Mouse (Mus musculus) liver, adult 2 months (tissue): ENCODE measurements around the gene Phf21b. TPM values are rescaled to one million over a fixed set of nuclear protein-coding genes. Genes with fewer than 3 reads are reported as not detected.
"Not testable (repeated sequence)": the region's sequence is repeated elsewhere in the genome, so short reads cannot be mapped to it uniquely, and the experiment has no call there.

Source experiments
- DNase-seq: peaks from one replicate; pipeline ENCODE4 v3.0.0-alpha.2; 2011; ENCODE audit warnings: low read depth, low spot score; ENCODE audit errors: extremely low read depth
- H3K27ac ChIP-seq: fragments of 200-500 bp; replicated peaks from 2 replicates; pipeline ENCODE4 v1.5.1; 2012; ENCODE audit warnings: low read depth, mild to moderate bottlenecking, control low read depth, inconsistent platforms, low read length; ENCODE audit not compliant: insufficient read depth
- H3K27me3 ChIP-seq: fragments of 200-500 bp; 2 replicates; pipeline ENCODE4 v1.6.1; 2012; ENCODE audit warnings: mild to moderate bottlenecking, moderate library complexity, low read length, inconsistent platforms; ENCODE audit not compliant: control insufficient read depth, insufficient read depth
- H3K36me3 ChIP-seq: fragments of 200-500 bp; 2 replicates; pipeline ENCODE4 v1.6.1; 2012; ENCODE audit warnings: low read length, inconsistent platforms; ENCODE audit not compliant: control insufficient read depth, insufficient read depth
- H3K4me1 ChIP-seq: fragments of 200-500 bp; 2 replicates; pipeline ENCODE4 v1.6.1; 2011; ENCODE audit warnings: low read length; ENCODE audit not compliant: control insufficient read depth, insufficient read depth
- H3K4me3 ChIP-seq: fragments of 200-500 bp; 2 replicates; pipeline ENCODE4 v1.5.1; 2011; ENCODE audit warnings: low read depth, mild to moderate bottlenecking, control low read depth, low read length, moderate library complexity; ENCODE audit not compliant: insufficient read depth
- H3K79me2 ChIP-seq: fragments of 200-500 bp; 2 replicates; pipeline ENCODE4 v1.6.1; 2012; ENCODE audit warnings: inconsistent platforms, mild to moderate bottlenecking, low read length, moderate library complexity; ENCODE audit not compliant: control insufficient read depth, insufficient read depth
- H3K9ac ChIP-seq: fragments of 200-500 bp; 2 replicates; pipeline ENCODE4 v1.6.1; 2012; ENCODE audit warnings: low read depth, mild to moderate bottlenecking, control low read depth, inconsistent platforms, low read length
- CTCF ChIP-seq: fragments of 200-500 bp; IDR thresholded peaks from 2 replicates; pipeline ENCODE4 v1.5.1; 2011; ENCODE audit warnings: low read depth, low read length, control low read depth
- POLR2A ChIP-seq: fragments of 200-500 bp; IDR thresholded peaks from 2 replicates; pipeline ENCODE4 v1.6.1; 2011; ENCODE audit warnings: low read length, control low read depth; ENCODE audit not compliant: insufficient read depth; ENCODE audit errors: extremely low read depth
- WGBS: fragments of 180-500 bp; shearing (Covaris S2); methylation state at CpG from one replicate; pipeline ENCODE4 v1.1.7; 2018; 5-methylcytosine and 5-hydroxymethylcytosine counted together
- polyA plus RNA-seq: library from polyadenylated mRNA; depleted of rRNA; stranded (reverse); fragments of >200 nt; gene quantifications from 2 replicates; pipeline ENCODE4 v1.2.3, GENCODE M21; 2012; rRNA removed
- total RNA-seq: library from RNA; depleted of rRNA; stranded (reverse); fragments of >200 nt; gene quantifications from 2 replicates; pipeline ENCODE4 v1.2.3, GENCODE M21; 2014; rRNA removed

Gene Phf21b
- 0.07 and 0.28 TPM in 2 replicates for total RNA-seq
- 0.19 and 0.29 TPM in 2 replicates for polyA plus RNA-seq

- peak; percentile 48 for DNase-seq
- TF ChIP-seq POLR2A (peak; percentile 68; the same call in 1 of the 2 replicates), CTCF (no peak)
These were observed at the start of gene Phf21b for GRCm38 (mm10) chr15:84856006-84856995. Gene Phf21b (minus strand): TSS chr15:84856049.

GRCm38 (mm10) chr15:84903843-84904385 is 48.1 kb upstream of the Phf21b start:
- 80% methylated on average over 7 of the region's 7 CpGs for WGBS
- Histone ChIP-seq H3K27ac (no peak overlapping the region), H3K27me3 (no peaks in the 10 kb centered on the region), H3K79me2 (no peaks in the 10 kb centered on the region), H3K4me1 (no peaks in the 10 kb centered on the region), H3K36me3 (no peaks in the 10 kb centered on the region), H3K9ac (no peak overlapping the region), H3K4me3 (no peak overlapping the region)
- no peak for DNase-seq
- TF ChIP-seq CTCF (no peak), POLR2A (no peak)

More at GRCm38 (mm10) chr15:84856006-84856995, at the start of gene Phf21b:
- Histone ChIP-seq H3K9ac (peak within 1 kb of the TSS; percentile 78), H3K4me1 (peaks cover 7% of the 10 kb centered on the region; the same call in 1 of the 2 replicates), H3K27me3 (peaks cover 9% of the 10 kb centered on the region; the same call in 1 of the 2 replicates), H3K79me2 (no peaks in the 10 kb centered on the region), H3K27ac (peak within 1 kb of the TSS; percentile 68), H3K4me3 (peak within 1 kb of the TSS; percentile 79), H3K36me3 (no peaks in the 10 kb centered on the region)
- 1% methylated on average over 76 of the region's 76 CpGs for WGBS

- Histone ChIP-seq H3K36me3 (no peaks in the 10 kb centered on the region), H3K4me1 (no peaks in the 10 kb centered on the region), H3K79me2 (no peaks in the 10 kb centered on the region), H3K4me3 (no peak overlapping the region), H3K27me3 (no peaks in the 10 kb centered on the region), H3K9ac (no peak overlapping the region), H3K27ac (no peak overlapping the region)
- 15% methylated on average over 7 of the region's 7 CpGs for WGBS
- no peak for DNase-seq
- TF ChIP-seq POLR2A: no peak
- no peak for TF ChIP-seq CTCF
These were observed 42.2 kb upstream of the Phf21b start for GRCm38 (mm10) chr15:84898077-84898476.

- TF ChIP-seq CTCF: no peak
- no peak for TF ChIP-seq POLR2A
- no peaks in the 10 kb centered on the region for H3K4me1 ChIP-seq
- WGBS: 83% methylated on average over 1 of the region's 1 CpGs
- no peak overlapping the region for H3K9ac ChIP-seq
- no peak for DNase-seq
- H3K79me2 ChIP-seq: no peaks in the 10 kb centered on the region
- no peak overlapping the region for H3K27ac ChIP-seq
- H3K4me3 ChIP-seq: no peak overlapping the region
- no peaks in the 10 kb centered on the region for H3K27me3 ChIP-seq
- no peaks in the 10 kb centered on the region for H3K36me3 ChIP-seq
These were observed 40.8 kb upstream of the Phf21b start for GRCm38 (mm10) chr15:84896664-84897063.

- H3K27ac ChIP-seq, DNase-seq: not testable (repeated sequence)
- WGBS: 72% methylated on average over 10 of the region's 10 CpGs
These were observed 40.4 kb upstream of the Phf21b start for GRCm38 (mm10) chr15:84896216-84896615.

More at GRCm38 (mm10) chr15:84896216-84896615, 40.4 kb upstream of the Phf21b start:
- not testable (repeated sequence) for H3K36me3 ChIP-seq, H3K4me1 ChIP-seq, H3K27me3 ChIP-seq, H3K79me2 ChIP-seq, H3K9ac ChIP-seq, H3K4me3 ChIP-seq
